Mouse (Mus musculus) cerebellum, adult 11 months (tissue): ENCODE data around the gene Ep400.
A peak's percentile ranks its signal among the peaks of the same experiment; 100 is the strongest.
"Not testable (repeated sequence)": the region's sequence is repeated elsewhere in the genome, so short reads cannot be mapped to it uniquely, and the experiment has no call there.

Experiments used
- DNase-seq: peaks from one replicate; pipeline ENCODE4 v3.0.0; 2022

The Ep400 gene

DNA sequence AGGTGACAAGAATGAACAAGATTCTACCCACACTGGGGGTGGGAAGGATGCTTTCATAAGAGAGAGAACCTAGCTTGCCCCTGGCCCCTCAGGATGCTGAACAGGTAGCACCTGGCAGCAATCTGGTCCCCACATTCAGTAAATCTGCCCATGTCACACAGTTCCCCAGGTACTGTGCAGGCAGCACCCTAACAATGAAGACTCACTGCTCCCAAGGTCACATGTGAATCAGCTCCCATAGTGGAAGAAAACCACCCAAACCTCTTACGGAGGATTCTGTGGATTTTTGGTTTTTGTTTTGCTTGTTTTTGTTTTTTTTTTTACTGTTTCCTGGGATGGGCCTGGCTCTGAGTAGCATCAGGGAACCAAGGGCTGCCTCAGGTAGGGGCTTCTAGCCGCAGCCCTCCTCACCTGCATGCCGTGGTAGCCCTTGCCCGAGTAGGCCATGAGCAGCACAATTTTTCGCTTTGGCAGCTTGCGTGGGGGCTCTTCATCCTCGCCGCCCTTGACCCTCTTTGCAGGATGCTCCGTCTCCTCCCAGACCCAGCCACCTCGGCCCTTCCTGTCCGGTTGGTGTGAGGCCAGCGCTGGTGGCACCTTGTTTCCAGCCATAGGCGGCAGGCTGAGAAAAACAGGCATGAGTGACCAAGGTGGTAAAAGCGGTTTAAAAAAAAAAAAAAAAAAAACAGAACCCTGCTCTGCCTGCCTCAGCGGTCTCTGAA, 8.9 kb upstream of the Ep400 start:
- peak; percentile 33 for DNase-seq

DNA sequence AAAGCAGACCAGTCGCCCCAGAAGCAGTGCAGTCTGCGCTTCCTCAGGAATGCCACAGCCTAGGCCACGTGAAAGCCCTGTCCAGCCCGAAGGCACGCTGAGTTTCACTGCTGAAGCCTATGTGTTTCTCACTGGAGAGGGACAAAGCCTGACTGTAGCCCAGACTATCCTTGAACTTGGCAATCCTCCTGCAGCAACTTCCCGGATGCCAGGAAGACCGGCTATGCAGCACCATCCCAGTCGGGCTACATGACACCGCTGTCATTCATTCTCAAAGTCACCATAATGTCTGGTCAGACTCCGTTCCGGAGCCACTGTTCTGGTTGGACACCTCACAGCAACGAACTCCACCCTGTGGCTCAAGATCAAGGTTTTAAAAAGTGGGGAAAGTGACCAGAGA, 7.7 kb upstream of the Ep400 start:
- no peak for DNase-seq

DNA sequence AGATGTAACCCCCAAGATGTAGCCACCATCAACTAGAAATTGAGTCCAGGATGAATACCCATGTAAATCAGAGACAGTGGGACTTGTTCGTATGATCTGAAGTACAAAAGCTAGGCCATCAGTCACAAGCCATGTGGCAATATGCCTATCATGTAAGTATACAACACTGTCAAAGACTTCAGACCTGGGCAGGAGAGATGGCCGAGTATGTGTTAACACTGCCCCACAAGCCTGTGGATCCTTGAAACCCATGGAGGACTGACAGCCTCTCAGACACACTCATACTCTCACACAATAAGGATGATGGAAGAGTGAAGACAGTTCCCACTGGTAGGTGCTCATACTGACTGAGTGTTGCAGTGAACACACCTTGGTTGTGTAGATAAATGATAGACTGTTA, 5.6 kb upstream of the Ep400 start:
- no peak for DNase-seq

DNA sequence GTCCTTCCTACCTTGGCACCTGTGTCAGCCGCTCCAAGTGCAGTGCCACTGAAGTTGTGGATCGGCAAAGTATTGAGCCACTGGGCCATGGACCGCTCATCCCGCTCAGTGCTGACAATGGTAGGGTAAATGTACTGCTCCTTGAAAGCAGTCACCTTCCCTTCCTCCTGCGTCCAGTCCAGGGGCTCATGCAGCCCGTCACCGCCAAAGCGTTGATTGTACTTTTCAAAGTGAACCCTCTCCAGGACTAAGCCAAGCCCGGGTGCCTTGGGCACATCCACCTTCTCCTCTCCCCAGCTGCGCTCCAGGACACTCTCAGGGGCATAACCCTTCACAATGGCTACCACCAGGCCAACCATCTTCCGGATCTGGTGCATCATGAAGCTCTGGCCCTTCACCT, 4.0 kb upstream of the Ep400 start:
- DNase-seq = no peak

DNA sequence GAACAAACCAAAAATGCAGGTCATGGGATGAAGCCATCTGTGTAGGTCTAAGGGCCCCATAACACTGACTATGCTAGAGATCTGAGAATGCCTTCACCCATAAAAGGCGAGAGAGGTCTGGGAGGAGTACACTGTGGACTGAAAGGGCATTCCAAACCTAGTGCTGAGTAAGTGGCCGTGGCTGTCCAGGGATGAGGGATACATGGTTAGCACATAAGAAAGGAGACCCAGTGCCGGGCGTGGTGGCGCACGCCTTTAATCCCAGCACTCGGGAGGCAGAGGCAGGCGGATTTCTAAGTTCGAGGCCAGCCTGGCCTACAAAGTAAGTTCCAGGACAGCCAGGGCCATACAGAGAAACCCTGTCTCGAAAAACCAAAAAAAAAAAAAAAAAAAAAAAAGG, 2.4 kb upstream of the Ep400 start:
- DNase-seq = not testable (repeated sequence)

DNA sequence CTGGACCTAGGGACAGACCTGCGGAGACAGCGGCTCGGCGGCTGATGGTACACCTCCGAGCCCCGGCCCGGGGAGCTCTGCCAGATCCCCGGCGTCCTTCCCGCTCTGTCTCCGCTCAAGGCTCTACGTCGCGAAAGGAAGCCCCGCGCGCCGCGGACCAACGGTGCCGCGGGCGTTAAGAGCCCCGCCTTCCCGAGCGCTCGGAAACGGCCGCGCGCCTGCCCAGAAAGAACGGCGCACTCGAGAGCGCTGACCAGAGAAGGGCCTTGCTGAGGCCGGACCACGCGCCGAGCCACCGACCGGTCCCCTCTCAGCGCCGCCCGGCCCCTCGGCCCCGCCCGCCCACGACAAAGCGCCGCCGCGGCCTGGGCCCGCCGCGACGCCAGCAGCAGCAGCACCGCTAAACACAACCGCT, 479 bp downstream of the Ep400 start:
- DNase-seq = no peak

DNA sequence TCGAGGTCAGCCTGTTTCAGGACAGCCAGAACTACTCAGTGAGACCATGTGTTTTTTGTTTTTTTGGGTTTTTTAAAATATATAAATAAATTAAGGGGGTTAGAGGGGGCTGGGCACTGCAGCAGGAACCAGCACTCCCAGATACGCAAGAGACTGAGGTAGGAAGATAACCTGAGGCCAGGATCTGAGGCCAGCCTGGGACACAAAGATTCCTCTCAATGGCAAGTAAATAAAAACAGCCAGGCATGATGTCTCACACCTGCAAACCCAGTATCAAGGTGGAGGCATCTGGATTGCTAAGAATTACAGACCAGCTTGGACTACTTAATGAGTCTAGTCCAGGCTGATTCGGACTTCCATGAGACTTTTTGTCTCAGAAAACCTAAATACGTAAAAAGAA, 1.2 kb downstream of the Ep400 start:
- no peak for DNase-seq

DNA sequence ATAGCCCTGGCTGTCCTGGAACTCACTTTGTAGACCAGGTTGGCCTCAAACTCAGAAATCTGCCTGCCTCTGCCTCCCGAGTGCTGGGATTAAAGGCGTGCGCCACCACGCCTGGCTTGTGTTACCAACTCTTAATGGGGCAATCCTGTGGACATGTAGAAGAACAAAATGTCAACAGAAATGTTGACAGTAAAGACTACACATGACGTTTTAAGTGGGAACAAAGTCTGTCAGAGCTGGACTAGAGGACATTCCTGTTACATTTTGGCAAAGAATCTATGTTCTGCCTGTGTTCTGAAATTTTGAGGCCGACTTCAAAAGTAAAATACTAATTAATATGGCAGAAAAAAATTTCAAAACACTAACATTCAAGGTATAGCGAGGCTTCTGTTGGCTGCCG, 6.6 kb downstream of the Ep400 start:
- DNase-seq = no peak

DNA sequence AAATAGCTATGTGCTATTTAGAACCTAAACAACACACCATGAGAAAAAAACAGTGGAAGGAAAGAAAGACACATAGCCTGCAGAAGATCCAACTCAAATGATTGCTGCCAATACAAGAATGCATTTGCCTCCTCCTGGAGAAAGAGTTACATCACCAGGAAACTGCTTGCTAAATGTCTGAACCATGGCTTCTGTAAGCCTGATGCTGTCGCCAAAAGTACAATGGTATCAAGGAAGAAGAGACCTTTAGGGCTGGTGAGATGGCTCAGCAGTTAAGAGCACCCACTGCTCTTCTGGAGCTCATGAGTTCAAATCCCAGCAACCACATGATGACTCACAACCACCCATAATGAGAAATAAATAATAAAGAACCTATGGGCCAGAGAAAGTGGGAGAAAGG, 25.5 kb downstream of the Ep400 start:
- no peak for DNase-seq

DNA sequence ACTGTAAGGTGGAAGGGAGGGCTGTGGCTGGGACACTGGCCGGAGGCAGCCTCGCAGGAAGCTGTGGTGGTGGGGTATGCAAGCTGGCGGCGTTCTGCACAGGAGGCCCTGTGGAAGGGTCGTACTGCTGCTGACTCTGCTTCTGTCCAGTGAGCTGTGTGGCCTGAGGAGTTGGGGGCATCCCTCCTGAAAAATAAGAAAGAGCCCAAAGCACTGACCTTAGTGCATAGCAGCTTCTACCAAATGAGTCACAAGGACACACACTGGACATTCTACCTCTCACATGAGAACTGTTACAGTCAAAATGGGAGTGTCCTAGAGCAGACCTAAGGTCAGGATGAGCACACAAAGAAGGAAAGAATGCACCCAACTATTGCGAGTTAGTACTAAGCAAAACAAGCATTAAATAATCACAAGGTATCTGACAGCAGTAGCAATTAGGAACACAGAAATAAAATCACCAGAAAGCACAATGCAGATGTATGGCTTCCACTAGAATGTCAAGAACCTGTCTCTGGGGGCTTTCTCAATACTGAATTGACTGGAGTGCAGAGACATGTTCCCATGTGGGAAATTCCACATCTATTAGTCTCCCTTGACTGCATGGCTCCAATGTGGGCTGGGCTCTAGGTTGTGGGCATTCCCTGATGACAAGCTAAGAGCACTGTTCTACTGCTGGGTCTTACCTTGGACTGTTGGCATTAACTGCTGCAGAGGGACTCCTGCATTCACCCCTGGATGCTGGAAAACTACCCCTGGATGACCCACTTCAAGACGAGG, 30.8 kb downstream of the Ep400 start:
- DNase-seq = no peak

DNA sequence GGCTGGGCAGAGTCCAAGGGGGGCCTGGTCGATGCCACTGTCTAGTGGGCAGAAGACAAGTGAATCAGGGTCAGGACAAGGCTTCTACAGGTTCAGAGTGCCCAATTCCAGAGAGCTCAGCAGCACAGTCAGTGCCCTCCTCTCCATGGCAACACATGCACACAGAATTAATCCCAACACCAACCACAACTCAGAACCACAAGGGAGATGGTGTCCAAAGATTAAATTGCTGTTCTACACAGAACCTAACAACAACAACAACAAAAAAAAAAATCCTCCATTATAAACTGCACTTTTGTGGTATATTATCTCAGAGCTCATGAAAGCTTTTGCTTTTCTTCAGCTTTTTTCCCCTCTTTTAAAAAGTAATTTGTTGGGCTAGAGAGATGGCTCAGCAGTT, 34.9 kb downstream of the Ep400 start:
- no peak for DNase-seq

DNA sequence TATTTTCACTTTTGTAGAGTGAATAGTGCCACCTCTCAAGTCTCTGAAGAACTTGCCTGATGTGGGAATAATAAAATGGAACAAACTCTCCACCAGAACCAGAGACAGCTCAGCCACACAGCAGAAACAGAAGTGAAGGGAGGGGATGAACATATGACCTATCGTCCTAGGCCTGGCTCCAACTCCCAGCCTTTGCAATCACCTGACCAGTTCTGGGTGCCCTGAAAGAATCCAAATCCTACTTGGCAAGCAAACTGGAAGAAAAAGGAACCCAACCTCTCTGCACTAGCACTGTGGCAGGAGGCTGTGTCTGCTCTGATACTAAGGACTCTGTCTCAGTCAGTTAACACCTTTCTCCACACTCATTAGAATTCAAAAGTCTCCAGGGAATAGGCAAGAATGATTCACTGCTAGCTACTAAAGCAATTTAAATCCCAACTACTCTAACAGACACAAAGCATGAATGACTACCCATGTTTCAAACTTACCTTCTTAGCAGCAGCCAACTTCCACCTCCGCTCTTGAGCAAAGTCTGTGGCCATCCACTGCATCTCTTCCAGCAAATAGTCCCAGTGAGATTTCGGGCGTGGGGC, 37.2 kb downstream of the Ep400 start:
- no peak for DNase-seq

DNA sequence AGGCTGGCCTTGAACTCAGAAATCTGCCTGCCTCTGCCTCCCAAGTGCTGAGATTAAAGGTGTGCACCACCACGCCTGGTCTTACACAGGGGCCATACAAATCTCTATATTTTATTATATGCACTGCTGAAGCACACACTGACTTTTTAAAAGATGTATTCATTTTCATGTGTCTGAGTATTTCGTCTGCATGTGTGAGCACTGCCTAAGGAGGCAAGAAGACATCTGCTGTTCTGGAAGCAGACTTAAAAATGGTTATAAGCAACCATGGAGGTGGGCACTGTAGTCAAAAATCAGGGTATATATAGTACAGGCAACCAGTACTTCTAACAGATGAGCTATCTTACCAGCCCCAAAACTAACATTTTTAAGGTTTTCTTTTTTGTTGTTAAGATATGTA, 39.3 kb downstream of the Ep400 start:
- DNase-seq = no peak

DNA sequence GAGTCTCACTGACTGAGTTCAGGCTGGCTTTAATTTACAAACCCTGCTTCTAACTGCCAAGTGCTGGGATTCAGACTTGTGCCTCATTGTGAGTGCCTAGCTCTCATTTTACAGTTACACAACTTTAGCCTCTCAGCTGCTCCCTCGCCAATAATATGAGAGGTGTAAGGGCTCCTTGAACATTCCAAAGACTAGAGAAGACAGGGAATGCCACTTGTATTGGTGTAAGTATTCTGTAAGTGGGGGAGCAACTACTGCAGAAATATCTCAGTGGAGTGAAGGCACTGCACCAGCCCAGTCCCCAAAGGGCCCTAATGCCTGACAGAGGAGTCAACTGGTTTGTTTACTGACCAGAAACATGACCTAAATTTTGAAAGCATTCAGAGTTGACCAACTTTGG, 42.7 kb downstream of the Ep400 start:
- DNase-seq = no peak

DNA sequence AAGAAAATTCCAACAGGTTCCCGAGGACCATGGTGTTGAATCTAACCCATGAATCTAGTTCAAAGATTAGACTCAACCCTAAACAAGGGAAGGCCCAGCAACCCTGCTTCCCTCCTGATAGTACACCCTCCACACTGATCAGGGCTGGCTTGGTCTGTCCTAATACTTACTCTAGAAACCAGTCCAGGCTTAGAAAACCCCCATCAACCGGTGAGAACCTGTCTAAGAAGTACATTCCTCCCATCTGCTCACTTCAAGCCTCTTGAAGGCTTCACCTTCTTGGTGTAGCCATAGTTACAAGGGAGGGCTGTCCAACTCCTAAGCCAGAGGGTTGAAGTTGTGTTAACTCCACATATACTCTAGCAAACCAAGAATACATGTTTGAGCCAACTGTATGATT, 47.0 kb downstream of the Ep400 start:
- no peak for DNase-seq

DNA sequence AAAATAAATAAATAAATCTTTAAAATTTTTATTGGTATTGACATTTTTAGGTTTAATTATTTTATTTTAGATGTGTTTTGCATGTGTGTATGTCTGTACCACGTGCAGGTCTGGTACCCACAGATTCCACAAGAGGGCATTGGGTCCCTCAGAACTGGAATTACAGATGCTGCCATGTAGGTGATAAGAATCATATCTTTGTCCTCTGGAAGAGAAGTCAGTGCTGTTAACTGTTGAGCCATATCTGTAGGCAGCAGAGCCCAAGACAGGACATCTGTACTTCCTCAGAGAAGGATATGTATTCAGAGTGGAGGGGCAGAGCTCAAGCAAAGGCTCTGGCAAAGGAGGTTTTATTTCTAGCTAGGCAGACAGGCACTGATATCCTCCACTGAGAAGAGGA, 49.1 kb downstream of the Ep400 start:
- DNase-seq = not testable (repeated sequence)

DNA sequence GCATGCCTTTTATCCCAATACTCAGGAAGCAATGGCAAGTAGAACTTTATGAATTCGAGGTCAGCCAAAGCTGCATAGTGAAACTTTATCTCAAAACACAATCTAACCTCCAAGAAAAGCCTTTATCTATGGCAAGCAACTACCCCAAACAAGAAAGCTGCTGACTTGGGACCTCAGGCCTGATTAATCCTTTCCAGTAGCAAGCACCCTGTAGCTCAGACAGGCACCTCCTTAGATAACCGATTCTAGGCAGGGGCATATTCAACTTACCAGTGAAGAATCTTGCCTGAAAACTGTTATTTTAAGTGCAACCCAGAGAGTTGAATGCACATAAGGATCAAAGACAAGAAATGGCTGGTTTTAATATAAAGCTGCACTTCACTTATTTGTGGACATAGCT, 59.1 kb downstream of the Ep400 start:
- no peak for DNase-seq

DNA sequence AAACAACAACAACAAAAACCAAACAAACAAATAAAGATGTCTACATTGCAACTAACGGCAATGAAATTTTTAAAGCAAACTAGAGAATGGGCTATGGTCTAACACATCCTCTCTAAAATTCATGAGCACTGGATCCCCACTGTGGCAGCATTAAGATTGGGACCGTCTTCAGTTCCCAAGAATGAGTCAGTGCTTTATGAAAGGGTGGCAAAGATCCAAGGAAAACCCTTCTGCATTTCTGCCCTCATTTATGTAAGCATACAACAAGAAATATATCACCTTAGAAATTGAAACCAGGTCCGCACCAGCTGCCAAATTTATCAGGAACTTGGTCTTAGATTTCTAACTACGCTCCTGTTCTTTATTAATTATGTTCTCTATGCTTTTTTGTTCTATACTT, 61.3 kb downstream of the Ep400 start:
- DNase-seq = no peak

DNA sequence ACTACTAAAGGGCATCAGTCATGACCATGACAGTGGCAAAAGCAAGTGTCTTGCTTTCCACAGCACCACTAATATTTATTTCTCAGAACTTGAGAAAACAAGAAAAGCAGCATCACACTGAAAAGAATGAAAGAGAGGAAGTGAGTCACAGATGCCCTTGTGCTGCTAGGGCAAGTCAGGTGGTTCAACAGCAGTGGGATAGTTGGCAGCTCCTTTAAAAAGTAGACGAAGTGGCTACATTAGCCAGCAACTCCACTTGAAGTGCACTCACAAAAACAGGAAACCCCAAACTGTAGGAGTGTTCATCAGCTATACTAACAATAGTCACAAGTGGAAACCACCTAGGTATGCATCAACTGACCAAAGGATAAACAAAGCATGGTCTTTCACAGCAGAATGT, 66.5 kb downstream of the Ep400 start:
- no peak for DNase-seq

DNA sequence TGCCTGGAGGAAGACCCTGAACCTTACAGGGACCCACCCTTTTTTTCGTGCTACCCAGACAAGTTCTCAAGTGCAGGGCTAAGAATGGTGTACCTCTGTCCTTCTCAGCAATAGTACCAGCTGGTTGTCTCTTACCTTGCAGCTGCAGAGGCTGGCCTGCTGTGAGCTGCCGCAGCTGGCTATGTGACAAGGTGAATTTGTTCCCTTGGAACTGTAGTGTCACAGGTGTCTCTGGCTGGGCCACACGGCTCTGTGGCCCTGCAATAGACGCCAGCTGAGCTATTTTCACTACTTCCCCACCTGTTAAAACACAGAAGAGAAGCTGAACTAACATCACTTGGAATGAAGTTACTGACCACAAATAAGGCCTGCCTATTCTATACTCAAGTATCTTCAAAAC, 71.9 kb downstream of the Ep400 start:
- DNase-seq = no peak

DNA sequence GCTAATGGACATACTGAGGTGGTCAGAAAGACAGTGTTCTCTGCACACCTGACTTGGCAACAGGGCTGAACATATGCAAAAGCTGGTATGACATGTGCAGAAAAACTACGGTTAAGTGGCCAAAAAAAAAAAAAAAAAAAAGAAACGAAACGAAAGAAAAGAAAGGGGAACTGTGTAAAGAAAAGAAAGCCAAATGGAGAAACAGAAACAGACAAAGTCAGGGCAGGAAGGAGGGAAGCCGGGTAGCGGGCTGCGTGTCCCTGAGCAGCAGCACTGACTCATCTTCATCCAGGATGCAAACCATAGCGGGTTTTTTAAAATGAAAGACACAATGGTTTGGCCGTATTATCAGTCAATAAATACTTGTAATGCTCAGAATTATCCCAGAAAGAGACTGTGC, 88.5 kb downstream of the Ep400 start:
- DNase-seq = no peak

DNA sequence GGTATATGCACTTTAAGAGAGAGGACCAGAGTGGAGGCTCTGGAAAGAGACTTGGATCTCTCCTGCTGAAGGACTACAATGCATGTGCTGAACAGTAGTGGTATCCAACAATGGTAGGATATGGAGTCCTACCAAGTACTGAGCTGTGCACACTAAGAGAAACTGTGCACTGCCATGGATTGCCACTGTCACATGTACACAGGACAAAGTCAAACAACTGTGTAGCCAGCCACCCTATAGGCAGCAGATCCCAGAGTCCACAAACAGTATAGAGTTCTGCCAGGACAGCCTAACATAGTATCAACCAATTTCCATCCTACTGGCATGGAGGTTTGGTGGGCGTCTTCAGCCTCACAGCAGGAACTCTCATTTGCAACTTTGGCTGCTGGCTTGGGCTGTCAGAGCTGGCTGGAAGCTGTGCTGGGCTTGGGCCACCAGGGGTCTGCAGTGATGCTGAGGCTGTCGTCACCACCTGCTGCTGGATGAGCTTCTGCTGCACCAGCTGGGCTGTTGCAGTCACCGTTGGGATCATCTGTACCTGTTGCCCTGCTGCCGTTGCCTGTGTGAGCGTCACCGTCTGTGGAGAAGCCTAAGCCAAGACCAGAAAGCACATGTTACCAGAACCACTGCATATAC, 104.9 kb downstream of the Ep400 start:
- DNase-seq = no peak

DNA sequence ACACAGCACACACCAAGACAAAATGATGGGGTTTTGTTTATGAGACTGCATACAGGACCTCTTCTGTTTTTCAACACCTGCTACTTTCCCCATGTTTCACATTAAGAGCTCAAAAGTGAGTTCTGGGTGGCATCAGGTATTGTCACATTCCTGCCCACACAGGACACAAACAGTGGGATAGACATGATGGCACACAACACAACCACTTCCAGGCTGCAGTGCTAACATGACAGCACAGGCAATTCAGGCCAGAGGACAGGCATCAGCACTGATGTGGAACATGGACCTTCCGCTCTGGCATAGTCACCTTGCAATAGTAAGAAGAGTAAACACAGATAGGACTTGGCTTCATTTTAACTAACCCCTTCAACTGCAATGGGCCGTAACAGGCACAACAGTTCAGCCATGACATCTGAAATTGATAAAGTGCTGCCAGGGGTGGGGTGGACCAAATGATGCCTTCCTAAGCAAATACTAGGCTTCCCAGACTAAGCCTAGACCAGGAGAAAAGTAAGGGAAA, 105.7 kb downstream of the Ep400 start:
- no peak for DNase-seq

DNA sequence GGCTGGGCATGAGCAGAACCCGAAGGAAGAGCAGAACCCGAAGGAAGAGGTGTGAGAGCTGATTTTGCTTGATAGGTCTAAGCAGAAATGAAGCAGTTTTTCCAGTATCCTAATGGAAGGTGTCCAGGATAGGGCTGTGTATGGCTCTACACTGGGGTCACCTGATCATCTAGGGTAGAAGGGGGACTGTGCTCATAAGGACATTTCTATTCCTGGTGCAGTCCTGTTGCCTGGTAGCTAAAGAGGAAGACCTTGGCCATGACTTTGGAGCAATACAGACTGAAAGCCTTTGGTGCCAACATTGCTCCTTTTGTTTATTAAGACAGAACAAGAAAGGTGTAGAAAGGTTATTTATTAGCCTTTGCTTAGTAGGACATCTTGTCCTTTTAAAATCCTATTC, 106.5 kb downstream of the Ep400 start:
- DNase-seq = no peak
